Mouse (Mus musculus) embryonic facial prominence, embryonic 15.5 days (tissue): Measurements from ENCODE around the gene Eif4ebp2. TPM values are rescaled to one million over a fixed set of nuclear protein-coding genes. Genes with fewer than 3 reads are reported as not detected.

Experiments used
- ATAC-seq: fragments of 200-750 bp; cut with Nextera tagmentation; 2 replicates; pipeline ENCODE4 v1.8.0; 2017; ENCODE audit warnings: low read depth, moderate TSS enrichment; ENCODE audit not compliant: insufficient number of reproducible peaks, low FRiP score, low TSS enrichment
- H3K27ac ChIP-seq: fragments of 300-500 bp; sonication (generic); replicated peaks from 2 replicates; pipeline ENCODE4 v1.5.1; 2015; ENCODE audit warnings: mild to moderate bottlenecking, inconsistent platforms
- H3K27me3 ChIP-seq: fragments of 300-500 bp; sonication (generic); 2 replicates; pipeline ENCODE4 v1.6.1; 2015; ENCODE audit warnings: inconsistent platforms
- H3K36me3 ChIP-seq: fragments of 300-500 bp; sonication (generic); 2 replicates; pipeline ENCODE4 v1.6.1; 2015; ENCODE audit warnings: mild to moderate bottlenecking, inconsistent platforms
- H3K4me1 ChIP-seq: fragments of 300-500 bp; sonication (generic); 2 replicates; pipeline ENCODE4 v1.6.1; 2015; ENCODE audit warnings: inconsistent platforms
- H3K4me2 ChIP-seq: fragments of 300-500 bp; sonication (generic); replicated peaks from 2 replicates; pipeline ENCODE4 v1.6.1; 2015; ENCODE audit warnings: mild to moderate bottlenecking, inconsistent platforms
- H3K4me3 ChIP-seq: fragments of 300-500 bp; sonication (generic); replicated peaks from 2 replicates; pipeline ENCODE4 v1.5.1; 2015; ENCODE audit warnings: mild to moderate bottlenecking, inconsistent platforms
- H3K9ac ChIP-seq: fragments of 300-500 bp; sonication (generic); 2 replicates; pipeline ENCODE4 v1.6.1; 2015; ENCODE audit warnings: inconsistent platforms
- H3K9me3 ChIP-seq: fragments of 300-500 bp; sonication (generic); replicated peaks from 2 replicates; pipeline ENCODE4 v1.6.1; 2016; ENCODE audit warnings: inconsistent platforms
- WGBS: fragments of 180-500 bp; shearing (Covaris S2); methylation state at CpG from one replicate; pipeline ENCODE4 v1.1.7; 2015; 5-methylcytosine and 5-hydroxymethylcytosine counted together
- polyA plus RNA-seq: library from polyadenylated mRNA; unstranded; fragments of >200 nt; fragmentation: Nextera tagmentation; extraction: Ambion mirVana; gene quantifications from 2 replicates; pipeline ENCODE4 v1.2.1, GENCODE M21; 2015

Gene Eif4ebp2
- 66.0 and 66.9 TPM in 2 replicates for polyA plus RNA-seq

DNA sequence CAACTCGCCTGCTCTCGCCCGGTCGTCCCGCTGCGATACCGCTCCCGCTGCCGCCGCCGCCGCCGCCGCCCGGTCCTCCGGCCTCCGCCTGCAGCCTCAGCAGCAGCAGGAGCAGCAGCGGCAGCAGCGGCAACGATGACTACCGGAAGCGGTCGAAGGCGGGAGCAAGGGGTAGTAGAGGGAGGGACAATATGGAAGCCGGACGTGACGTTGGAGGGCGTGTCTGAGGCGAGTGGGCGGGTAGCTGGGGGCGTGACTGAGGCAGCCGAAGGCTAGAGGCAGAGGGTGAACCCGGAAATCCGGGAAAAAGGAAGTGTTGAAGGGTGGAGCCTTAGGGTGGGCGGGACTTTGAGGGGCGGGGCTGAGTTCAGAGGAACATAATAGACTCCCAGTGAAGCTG, at the start of gene Eif4ebp2:
Eif4ebp2 (minus strand) TSS at position 17 of the 400 bp plus-strand sequence.
- H3K36me3 ChIP-seq, result 0 out of 2 replicates have a peak, but pooled peaks cover 4% of the 10 kb centered on the region
- WGBS, result under 1% methylated on average over 35 of the region's 36 CpGs
- H3K27ac ChIP-seq, result peak within 1 kb of the TSS; percentile 78
- ATAC-seq, result peak; percentile 99
- H3K27me3 ChIP-seq, result no peaks in the 10 kb centered on the region
- peaks cover 38% of the 10 kb centered on the region for H3K4me1 ChIP-seq
- H3K9ac ChIP-seq, result peak within 1 kb of the TSS; percentile 88
- H3K4me2 ChIP-seq, result peak within 1 kb of the TSS; percentile 64
- no peaks in the 10 kb centered on the region for H3K9me3 ChIP-seq
- H3K4me3 ChIP-seq, result peak within 1 kb of the TSS; percentile 96

DNA sequence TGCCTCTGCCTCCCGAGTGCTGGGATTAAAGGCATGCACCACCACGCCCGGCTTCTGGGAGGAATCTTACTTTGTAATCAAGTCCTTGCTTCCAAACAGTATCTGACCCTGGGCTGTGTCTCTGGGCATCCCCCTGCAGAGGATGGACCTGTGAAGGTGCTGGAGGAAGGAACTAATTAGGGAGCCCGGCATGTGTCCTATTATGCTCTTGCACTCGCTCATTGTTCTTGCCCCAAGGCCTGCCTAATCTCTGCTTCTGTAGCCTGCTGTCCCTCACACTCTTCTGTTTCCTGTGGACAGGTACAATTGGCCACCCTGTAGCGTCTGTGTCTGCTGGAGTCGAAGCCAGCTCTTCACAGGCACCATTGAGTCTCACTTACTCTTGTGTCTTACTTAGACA, 48.3 kb upstream of the Eif4ebp2 start:
- Histone ChIP-seq H3K4me2 (no peak overlapping the region), H3K4me3 (no peak overlapping the region), H3K9me3 (no peaks in the 10 kb centered on the region), H3K27me3 (no peaks in the 10 kb centered on the region), H3K36me3 (no peaks in the 10 kb centered on the region), H3K27ac (no peak overlapping the region), H3K9ac (no peak overlapping the region), H3K4me1 (peaks cover 8% of the 10 kb centered on the region)
- ATAC-seq, result no peak
- 59% methylated on average over 7 of the region's 7 CpGs for WGBS

DNA sequence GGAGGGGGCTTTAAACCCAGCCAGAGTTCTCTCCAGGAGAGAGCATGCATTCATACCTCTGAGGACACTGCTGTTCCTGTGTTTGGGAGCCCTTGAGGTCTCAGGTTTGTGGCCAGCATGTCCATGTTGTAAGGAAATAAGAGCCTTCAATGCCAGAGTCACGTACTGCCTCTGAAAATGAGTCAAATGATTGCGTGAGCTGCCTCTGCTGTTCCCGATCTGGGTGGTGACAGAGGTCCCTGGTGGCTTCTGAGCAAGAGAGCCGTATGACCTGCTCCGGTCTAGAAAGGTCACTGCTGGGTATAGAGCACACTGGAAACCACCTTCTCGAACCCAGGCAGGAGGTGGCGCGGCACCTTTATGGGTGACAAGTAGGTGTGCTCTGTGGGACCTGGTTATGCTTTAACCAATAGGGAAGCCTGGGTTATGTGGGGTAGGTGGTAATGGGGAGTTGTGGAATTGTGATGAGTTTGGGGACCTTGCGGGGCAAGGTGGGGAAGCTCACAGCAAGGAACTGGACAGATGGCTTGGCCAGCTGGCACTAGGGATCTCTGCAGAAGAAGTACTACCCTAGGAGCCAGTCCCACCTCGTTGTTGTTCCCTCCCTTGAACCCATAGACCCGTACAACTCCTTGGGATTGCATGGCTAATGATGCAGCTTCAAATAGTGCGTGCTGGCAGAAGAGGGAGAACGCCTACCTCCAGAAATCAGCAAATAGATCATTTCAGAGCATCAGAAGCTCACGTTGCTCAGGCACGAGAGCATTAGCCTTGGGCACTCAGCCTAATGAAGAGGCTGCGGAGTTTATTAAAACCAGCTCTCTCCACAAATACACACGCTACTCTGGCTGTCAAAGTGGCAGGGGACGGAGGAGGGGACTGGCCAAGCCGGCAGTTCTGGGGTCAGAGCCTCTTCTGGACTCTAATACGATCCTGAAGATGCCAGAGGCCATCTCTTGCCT, 47.3 kb upstream of the Eif4ebp2 start:
- no peaks in the 10 kb centered on the region for H3K36me3 ChIP-seq
- H3K9me3 ChIP-seq, result no peaks in the 10 kb centered on the region
- no peaks in the 10 kb centered on the region for H3K27me3 ChIP-seq
- H3K4me3 ChIP-seq, result no peak overlapping the region
- 57% methylated on average over 20 of the region's 20 CpGs for WGBS
- H3K4me1 ChIP-seq, result peaks cover 18% of the 10 kb centered on the region
- H3K27ac ChIP-seq, result no peak overlapping the region
- no peak overlapping the region for H3K9ac ChIP-seq
- no peak for ATAC-seq
- no peak overlapping the region for H3K4me2 ChIP-seq

DNA sequence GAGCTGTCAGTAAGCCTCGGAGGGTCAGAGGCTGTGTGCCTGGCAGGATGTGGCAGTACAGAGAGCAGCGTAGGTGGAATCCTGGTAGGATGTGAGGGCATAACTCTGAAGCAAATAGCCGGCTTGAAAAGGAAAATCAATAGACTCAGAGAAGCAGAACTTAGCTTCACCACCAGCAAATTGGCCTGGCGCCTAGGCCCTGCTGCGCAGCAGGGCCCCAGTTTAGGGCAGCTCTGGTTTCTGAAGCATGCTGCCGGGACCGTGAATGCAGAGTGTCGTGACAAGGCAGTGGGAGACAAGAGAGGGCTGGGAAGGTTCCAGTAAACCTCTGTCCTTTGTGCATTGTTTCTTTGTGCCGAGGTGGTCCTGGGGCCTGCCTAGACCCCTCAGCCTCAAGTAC, 43.8 kb upstream of the Eif4ebp2 start:
- H3K27ac ChIP-seq, result peak overlapping the region; percentile 25; the same call in 1 of the 2 replicates
- no peak for ATAC-seq
- 34% methylated on average over 9 of the region's 9 CpGs for WGBS
- H3K27me3 ChIP-seq, result no peaks in the 10 kb centered on the region
- peaks cover 18% of the 10 kb centered on the region for H3K4me1 ChIP-seq
- H3K4me3 ChIP-seq, result no peak overlapping the region
- H3K9me3 ChIP-seq, result no peaks in the 10 kb centered on the region
- H3K9ac ChIP-seq, result no peak overlapping the region
- H3K36me3 ChIP-seq, result no peaks in the 10 kb centered on the region
- no peak overlapping the region for H3K4me2 ChIP-seq

DNA sequence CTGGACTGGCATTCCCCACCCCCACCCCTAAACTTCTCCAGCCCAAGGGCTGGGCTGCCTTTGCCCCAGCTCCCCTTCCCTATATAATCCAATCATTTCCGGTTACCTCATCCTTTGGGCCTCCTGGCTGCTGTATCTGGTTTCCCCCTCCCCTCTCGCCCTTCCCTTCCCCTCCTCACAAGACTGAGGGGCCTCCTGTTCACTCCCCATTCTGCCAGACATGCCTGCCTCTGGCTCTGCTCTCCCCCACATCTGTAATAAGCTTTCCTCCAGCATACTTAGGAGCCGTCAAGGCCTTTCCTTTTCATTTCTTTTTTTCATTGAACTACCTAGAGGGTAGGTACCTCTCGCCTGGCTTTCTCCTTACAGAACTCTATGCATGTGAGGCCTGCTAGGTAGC, 43.0 kb upstream of the Eif4ebp2 start:
- Histone ChIP-seq H3K4me2 (no peak overlapping the region), H3K27me3 (no peaks in the 10 kb centered on the region), H3K9me3 (no peaks in the 10 kb centered on the region), H3K36me3 (no peaks in the 10 kb centered on the region), H3K9ac (no peak overlapping the region), H3K4me3 (no peak overlapping the region), H3K4me1 (peaks cover 18% of the 10 kb centered on the region), H3K27ac (0 out of 2 replicates have a peak overlapping the region, but pooled peaks have one; percentile 4)
- no peak for ATAC-seq
- 31% methylated on average over 4 of the region's 4 CpGs for WGBS

DNA sequence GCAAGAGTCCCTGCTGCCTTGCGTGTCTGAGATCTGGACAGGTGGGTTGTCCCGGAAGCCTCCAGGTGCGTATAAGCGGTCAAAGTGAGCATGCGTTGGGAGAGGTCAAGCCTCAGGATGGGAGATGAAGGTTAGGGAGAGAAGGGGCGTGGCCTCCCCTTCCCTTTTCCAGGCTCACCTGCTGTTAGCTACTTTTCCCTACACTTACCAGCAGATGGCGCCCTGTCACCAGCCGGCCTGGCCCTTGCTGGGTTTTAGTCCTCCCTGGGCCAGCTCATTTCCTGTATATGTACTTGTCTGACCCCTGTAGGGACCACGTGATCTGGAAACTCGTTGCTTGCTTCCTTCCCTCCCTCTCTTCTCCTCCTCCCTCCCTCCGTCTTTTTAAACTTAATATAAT, 39.6 kb upstream of the Eif4ebp2 start:
- Histone ChIP-seq H3K4me3 (no peak overlapping the region), H3K4me1 (peaks cover 18% of the 10 kb centered on the region), H3K27me3 (no peaks in the 10 kb centered on the region), H3K36me3 (no peaks in the 10 kb centered on the region), H3K9ac (no peak overlapping the region), H3K4me2 (peak overlapping the region; percentile 15; the same call in 1 of the 2 replicates), H3K27ac (no peak overlapping the region), H3K9me3 (no peaks in the 10 kb centered on the region)
- peak; percentile 31; the same call in 1 of the 2 replicates for ATAC-seq
- WGBS, result 7% methylated on average over 11 of the region's 11 CpGs

DNA sequence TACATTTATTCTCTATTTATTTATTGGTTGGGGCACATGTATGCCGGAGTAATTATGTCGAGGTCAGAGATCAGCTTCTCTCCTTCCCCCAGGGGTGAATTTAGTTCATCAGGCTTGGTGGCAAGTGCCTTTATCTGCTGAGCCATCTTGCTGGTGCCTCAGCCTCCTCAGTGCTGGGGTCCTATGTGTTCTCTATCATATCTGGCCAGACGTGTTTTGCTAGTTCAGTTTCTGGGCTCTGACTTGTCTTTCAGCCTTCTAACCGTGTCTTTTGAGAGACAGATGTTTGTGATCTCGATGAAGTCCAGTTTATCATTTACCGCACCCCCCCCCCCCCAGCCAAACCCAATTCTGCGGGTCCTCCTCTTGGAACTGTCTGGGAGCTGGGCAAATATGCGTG, 39.1 kb upstream of the Eif4ebp2 start:
- ATAC-seq, result no peak
- Histone ChIP-seq H3K4me2 (peak overlapping the region; percentile 15; the same call in 1 of the 2 replicates), H3K4me3 (no peak overlapping the region), H3K36me3 (no peaks in the 10 kb centered on the region), H3K9ac (no peak overlapping the region), H3K27ac (no peak overlapping the region), H3K9me3 (no peaks in the 10 kb centered on the region), H3K27me3 (no peaks in the 10 kb centered on the region), H3K4me1 (peaks cover 18% of the 10 kb centered on the region)
- 33% methylated on average over 8 of the region's 8 CpGs for WGBS

DNA sequence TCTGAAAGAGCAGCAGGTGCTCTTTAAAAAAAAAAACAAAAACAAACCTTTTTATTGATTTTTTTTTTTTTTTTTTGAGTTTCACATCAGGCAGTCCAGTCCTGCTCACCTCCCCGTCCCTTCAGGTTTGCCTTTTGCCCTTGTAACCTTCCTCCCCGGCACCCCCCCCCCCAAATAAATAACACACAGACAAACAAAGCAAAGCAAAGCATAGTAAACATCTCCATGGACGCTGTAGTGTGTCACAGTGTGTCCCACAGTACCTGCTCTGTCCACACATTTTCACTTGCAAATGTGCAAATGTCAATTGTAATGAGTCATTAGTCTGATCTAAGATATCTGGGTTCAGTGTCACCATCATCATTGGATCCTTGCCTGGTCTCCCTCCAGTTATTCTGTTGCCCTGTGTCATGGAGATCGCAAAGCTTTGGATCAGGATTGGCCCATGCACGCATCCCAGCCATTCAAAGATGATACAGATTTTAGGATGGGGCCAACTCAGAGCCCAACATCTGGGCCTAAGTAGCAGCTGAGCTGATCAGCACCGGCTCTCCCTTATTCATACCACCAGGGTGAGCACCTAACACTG, 36.2 kb upstream of the Eif4ebp2 start:
- Histone ChIP-seq H3K4me1 (no peaks in the 10 kb centered on the region), H3K27ac (no peak overlapping the region), H3K4me3 (no peak overlapping the region), H3K9me3 (no peaks in the 10 kb centered on the region), H3K4me2 (no peak overlapping the region), H3K27me3 (no peaks in the 10 kb centered on the region), H3K36me3 (no peaks in the 10 kb centered on the region), H3K9ac (no peak overlapping the region)
- ATAC-seq, result no peak
- WGBS, result 84% methylated on average over 6 of the region's 6 CpGs

DNA sequence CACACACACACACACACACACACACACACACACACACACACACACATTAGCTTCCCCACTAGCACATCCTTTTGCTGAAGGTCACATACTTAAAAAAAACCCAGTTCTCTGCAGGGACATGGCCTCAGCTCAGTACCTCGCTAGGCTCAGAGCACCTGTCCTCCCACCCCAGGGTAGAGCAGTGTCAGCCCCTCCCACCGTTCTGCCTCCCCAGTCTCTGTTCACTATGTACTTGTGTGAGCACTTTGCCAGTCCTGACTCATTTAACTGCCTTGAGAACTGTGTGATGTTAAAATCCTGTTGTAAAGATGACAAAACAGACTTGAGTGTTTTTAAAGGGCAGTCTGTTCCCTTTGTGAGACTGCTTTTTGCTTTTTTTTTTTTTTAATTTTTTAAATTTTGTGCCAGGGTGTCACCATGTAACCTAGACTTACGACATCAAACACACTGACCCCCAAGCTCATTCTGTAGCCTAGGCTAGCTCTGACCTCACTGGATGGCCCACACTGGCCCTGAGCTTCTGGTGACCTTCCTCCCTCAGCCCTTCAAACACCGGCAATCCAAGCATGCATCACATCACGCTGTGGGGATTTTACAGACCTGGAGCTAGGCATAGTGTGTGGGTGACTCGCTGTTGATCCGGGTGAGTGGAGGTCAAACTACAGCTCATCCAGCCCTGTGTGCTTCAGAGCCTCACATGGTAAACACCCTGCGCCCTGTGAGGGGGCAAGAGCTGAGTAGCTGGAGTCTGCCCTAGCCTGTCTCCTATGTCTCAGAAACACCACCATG, 34.3 kb upstream of the Eif4ebp2 start:
- no peak for ATAC-seq
- Histone ChIP-seq H3K27me3 (no peaks in the 10 kb centered on the region), H3K4me2 (no peak overlapping the region), H3K36me3 (no peaks in the 10 kb centered on the region), H3K9me3 (no peaks in the 10 kb centered on the region), H3K9ac (no peak overlapping the region), H3K4me3 (no peak overlapping the region), H3K4me1 (no peaks in the 10 kb centered on the region), H3K27ac (no peak overlapping the region)
- WGBS, result 82% methylated on average over 8 of the region's 8 CpGs

DNA sequence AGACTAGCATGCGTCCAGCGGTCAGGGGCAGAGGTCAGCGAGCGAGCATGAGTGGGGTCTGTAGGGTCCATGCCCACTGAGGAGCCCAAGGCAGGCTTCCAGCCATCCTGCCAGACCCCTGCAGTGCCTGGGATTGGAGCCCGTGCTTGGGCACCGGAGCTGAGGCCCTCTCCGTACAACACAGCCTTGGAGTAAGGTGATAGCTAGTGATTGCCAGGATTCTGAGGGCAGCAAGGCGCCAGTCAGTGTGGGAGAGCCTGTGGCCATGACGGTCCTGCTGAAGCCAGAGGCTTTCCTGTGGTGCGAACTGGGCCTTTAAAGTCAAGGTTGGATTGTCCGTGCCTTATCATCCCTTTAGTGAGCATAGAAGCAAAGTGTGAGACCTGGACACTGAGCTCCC, 32.3 kb upstream of the Eif4ebp2 start:
- H3K9ac ChIP-seq, result no peak overlapping the region
- WGBS, result 83% methylated on average over 11 of the region's 11 CpGs

DNA sequence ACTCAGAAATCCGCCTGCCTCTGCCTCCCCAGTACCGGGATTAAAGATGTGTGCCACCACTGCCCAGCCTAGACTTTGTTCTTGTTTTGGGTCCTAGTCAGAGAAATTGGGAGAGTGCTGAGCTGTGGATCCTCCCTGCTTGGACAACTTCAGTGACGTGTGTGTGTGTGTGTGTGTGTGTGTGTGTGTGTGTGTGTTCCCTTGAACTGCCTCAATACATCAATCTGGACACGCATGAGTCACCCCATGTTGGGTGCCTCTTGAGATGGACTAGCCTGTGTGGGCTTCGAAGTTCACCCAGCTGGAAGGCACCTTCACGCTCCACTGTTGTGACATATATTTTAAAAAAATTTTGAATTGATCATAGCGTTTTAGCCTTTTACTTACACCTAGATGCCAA, 30.3 kb upstream of the Eif4ebp2 start:
- no peak overlapping the region for H3K9ac ChIP-seq
- no peak overlapping the region for H3K27ac ChIP-seq
- 88% methylated on average over 7 of the region's 7 CpGs for WGBS
- ATAC-seq, result no peak
- no peaks in the 10 kb centered on the region for H3K36me3 ChIP-seq
- no peaks in the 10 kb centered on the region for H3K4me1 ChIP-seq
- no peak overlapping the region for H3K4me2 ChIP-seq
- H3K27me3 ChIP-seq, result no peaks in the 10 kb centered on the region
- no peak overlapping the region for H3K4me3 ChIP-seq
- H3K9me3 ChIP-seq, result no peaks in the 10 kb centered on the region

More for the DNA sequence above, 32.3 kb upstream of the Eif4ebp2 start:
- Histone ChIP-seq H3K36me3 (no peaks in the 10 kb centered on the region), H3K27ac (no peak overlapping the region), H3K4me1 (no peaks in the 10 kb centered on the region), H3K9me3 (no peaks in the 10 kb centered on the region), H3K4me2 (no peak overlapping the region), H3K4me3 (no peak overlapping the region), H3K27me3 (no peaks in the 10 kb centered on the region)
- no peak for ATAC-seq
